Mouse (Mus musculus) T-cell, adult 2 months (primary cell): ENCODE results near the gene Ano8.
"Not testable (repeated sequence)": the region's sequence is repeated elsewhere in the genome, so short reads cannot be mapped to it uniquely, and the experiment has no call there.

Experiments used
- DNase-seq: peaks from one replicate; pipeline ENCODE4 v3.0.0; 2022; ENCODE audit warnings: low spot score

Ano8 gene

GRCm38 (mm10) chr8:71485142-71486135 is at the start of gene Ano8:
TSS of gene Ano8 (minus strand) at chr8:71485963.
- peak; percentile 89 for DNase-seq

DNA sequence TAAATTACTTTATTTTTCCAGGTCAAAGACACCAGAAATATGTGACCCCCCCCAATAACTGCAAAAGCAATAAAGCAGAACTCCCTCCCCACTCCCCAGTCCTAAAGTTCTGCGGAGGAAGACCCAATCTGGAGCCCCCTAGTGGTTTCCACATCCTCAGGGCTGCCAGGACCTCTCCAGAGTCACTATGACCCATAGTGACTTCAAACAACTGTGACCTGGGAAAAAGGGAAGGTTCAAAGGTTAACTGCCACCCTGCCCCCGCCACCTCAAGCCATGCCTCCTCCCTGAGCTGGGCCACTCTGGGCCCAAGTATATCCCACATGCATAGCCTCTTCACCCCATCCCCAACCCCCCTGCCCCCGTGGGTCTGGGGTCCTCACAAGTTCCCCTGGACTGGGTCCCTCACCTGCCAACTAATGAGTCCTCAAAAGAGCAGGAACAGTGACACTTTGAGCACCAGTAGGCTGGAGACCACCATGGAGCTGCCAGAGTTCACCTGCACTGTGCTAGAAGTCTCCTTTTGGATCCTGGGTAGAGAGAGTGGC is 48.6 kb upstream of the Ano8 start:
- DNase-seq: no peak

DNA sequence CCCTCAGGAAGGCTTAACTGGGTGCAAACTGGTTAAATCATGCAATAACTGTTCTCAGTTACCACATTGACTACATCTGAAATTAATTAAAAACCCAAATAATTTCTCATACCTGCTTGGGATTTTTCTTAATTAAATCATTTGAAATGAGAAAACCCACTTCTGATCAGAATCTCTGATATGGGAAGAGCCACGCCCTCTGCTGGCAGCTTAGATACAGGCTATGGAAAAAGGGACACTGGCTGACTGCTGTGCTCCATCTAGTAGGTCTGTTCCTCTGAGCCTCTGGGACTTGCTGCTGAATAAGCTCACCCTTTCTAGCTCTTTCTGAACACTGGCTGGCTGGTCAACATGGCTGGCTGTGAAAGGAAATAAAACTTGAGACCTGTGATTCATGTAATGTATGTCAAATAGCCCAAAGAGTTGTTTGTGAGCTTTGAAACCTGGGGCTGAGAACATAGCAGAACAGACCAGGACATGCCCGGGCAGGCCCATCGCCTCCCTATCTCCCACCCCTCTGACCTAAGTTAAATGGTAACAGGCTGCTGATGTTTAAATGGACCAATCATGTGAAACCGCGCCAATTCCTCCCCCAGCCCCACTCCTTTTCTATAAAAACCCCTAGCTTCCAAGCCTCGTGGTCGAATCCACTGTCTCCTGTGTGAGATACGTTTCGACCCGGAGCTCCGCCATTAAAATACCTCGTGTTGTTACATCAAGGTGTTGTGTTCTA is 45.1 kb upstream of the Ano8 start:
- DNase-seq: not testable (repeated sequence)

DNA sequence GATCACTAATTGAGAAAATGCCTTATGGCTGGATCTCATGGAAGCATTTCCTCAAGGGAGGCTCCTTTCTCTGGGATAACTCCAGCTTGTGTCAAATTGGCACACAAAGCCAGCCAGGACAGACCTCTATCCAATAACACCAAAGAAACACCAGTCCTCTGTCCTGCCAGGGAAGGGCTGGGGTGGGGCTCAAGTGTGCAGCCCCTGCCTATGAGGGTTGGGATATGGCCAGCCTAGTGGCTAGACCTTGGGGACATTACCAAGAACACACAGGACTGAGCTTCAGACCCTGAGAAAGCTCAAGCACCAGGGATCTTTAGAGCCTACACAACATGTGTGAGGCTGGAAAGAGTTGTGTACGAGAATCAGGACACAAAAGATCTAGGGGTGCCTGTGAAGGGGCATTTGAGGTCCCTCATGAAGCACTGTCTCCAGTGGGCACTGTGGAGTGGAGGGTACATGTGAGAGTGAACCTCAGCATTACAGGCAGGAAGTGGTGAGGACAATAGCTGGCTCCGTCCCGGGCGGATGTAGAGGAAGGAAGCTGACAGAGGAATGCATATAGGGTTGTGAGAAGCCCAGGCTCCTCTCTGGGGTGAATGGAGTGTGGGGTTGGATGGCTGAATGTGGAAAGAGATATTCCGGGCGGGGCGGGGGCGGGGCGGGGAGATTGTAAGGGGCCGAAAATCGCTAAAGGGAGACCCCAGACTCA is 42.8 kb upstream of the Ano8 start:
- DNase-seq: peak; percentile 60

DNA sequence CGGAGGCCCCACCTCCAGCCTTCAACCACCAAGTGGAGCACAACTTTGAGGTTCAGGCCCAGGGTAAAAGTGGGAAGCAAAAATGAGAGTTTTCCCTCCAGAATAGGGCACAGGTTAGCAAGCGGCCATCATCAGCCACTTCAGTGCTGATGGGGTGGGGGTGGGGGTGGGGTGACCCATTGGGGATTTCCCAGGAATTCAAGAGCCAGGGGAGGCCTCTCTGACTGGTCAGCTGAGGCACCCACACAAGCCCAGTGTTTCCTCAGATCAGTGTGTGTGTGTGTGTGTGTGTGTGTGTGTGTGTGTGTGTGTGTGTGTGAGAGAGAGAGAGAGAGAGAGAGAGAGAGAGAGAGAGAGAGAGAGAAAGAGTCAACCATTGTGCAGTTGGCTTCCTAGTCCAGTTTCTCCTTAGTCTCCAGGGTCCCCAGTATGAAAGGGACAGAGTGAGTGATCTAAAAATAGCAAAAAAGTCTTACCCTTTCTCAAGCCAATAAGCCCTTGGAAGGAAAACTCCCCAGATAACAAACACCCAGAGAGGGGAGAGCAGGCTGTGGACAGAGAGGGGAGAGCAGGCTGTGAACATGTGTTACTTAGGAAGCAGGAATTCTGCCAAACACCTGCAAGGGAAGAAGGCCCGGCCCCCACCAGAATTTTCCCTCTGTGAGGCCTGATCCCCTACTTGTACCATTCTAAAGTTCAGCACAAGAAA is 41.6 kb upstream of the Ano8 start:
- no peak for DNase-seq

- DNase-seq: no peak
Measured at GRCm38 (mm10) chr8:71526272-71526671, 40.5 kb upstream of the Ano8 start.

DNA sequence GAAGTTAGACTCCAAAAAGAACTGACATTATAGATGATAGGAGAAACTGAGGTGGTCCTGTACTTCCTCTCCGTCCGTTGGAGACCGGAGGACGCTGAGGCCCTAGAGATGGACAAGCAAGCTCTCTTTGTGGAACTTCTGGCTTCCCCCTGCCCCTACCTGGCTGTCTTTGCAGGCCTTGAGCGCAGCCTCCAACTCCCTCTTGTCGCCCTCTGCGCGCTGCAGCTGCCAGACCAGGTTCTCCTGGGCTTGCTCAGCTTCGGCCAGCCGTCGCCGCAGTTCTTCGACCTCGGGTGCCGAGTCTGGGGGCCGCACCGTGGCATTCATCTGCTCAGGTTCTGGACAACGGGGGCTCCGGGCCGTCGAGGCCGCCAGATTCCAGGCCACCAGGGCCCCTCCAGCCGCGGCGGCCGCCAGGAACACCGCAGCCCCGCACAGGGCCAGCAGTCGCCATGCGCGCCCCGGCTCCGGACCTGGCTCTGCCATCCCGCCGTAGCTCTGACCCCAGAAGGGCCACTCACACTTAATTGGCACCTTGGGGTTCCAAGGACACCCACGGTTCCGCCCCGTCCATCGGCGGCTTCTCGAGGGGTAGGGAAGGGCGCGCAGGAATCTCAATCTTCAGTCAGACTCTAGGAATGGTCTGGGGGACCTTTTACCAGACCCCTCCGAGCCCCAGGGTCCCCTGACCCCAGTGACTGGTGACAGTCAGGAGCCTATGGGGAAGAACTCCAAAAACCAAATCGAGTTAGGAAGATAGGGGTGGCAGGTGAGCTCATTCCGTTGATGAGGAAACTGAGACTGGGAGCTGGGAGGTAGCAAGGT is 39.7 kb upstream of the Ano8 start, which contains the start of gene Ccdc194:
Gene Ccdc194 (minus strand): TSS at position 486 of the 825 bp plus-strand sequence.
- DNase-seq: no peak

- peak; percentile 92 for DNase-seq
Measured at GRCm38 (mm10) chr8:71521634-71522033, 35.9 kb upstream of the Ano8 start.

DNA sequence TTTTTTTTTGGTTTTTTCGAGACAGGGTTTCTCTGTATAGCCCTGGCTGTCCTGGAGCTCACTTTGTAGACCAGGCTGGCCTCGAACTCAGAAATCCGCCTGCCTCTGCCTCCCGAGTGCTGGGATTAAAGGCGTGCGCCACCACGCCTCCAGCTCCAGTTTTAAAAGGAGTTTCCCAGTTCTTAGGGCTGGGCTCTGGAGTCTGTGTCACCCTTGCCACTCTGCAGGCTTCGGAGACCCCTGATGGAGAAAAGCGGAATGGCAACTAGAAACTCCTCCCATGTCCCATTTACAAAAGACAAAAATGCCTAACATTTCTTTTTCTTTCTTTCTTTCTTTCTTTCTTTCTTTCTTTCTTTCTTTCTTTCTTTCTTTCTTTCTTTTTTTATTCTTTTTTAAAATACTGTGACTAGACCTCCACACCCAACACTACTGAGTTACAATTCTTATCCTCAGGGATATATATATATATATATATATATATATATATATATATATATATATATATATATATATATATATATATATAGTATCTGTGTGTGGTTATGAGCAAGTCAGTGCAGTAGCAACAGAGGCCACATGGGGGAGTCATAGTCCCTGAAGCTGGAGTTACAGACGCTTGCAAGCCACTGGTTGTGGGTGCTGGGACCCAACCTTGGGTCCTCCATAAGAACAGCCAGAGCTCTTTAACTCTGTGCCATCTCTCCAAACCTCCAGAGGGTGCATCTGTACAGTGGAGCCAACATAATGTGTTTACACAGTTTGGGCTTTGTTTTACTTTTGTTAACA is 33.5 kb upstream of the Ano8 start:
- DNase-seq: peak; percentile 47

- no peak for DNase-seq
Measured at GRCm38 (mm10) chr8:71516786-71517185, 31.0 kb upstream of the Ano8 start.

DNA sequence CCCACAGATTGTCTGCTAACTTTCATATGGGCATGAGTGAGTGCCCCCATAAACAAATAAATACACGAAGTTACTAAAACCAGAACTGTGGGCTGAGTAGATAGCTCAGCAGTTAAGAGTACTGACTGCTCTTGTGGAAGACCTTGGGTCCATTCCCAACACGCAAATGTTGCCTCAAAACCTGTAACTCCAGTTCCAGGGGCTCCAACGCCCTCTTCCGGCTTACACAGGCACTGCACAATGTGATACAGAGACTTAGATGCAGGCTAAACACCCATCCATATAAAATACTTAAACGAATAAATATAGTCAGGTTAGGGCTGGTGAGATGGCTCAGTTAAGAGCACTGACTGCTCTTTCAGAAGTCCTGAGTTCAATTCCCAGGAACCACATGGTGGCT is 29.3 kb upstream of the Ano8 start:
- DNase-seq: no peak

- DNase-seq: no peak
Measured at GRCm38 (mm10) chr8:71513018-71513754, 27.4 kb upstream of the Ano8 start.

- DNase-seq: no peak
Measured at GRCm38 (mm10) chr8:71511644-71512043, 25.9 kb upstream of the Ano8 start, which contains the start of gene Plvap. TSS of gene Plvap (minus strand) at chr8:71511752.

DNA sequence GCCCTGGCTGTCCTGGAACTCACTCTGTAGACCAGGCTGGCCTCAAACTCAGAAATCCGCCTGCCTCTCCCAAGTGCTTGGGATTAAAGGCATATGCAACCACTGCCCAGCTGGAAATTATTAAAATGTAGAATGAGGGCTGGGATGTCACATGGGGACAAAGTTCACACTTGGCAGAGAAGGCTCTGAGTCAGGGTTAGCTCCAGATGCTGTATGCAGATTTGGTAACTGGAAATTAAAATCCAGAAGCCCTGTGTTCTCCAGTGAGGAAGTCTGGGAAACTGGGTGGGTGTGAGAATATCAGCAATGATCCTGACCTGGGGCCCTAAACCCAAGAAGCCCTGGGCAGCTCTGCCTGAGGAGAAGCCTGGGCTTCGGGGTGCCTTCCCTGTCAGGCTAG is 23.6 kb upstream of the Ano8 start:
- no peak for DNase-seq

GRCm38 (mm10) chr8:71507589-71508104 is 21.9 kb upstream of the Ano8 start:
- DNase-seq: no peak

DNA sequence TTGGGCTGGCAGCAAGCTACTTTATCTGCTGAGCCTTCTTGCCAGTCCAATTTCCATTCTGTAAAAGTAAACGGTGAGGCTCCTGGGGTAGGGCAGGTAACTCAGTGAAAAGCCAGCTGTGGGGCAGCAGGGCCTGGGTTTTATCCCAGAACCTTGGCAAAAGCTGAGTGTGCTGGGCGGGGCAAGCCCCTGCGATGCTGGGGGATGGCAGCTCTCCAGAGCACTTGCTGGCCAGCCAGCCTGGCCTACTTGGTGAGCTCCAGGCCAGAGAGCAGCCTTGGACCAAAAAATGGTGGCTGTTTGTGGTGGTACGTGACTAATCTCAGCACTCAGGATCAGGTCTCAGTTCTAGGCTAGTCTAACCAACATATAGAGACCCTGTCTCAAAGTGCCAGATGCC is 20.2 kb upstream of the Ano8 start:
- no peak for DNase-seq

DNA sequence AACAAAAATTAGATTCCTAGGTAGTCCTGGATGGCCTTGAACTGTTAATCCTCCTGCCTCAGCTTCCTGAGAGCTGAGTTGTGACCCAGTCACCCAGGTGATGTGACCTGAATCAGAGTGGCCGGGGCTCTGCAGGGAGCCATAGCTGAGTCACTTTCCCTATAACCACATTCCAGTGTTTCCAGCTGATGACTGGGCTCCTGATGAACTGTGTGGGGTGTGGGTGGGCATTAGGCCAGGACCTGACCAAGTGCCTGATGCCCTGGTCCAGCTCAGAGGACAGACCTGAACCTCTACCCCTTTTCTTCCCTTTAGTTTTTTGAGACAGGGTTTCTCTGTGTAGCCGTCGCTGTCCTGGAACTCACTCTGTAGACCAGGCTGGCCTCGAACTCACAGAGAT is 19.6 kb upstream of the Ano8 start:
- DNase-seq: no peak

- no peak for DNase-seq
Measured at GRCm38 (mm10) chr8:71504349-71504748, 18.6 kb upstream of the Ano8 start.
